Mouse (Mus musculus) brain, embryonic 14.5 days (tissue): ENCODE results near the gene Oxtr.
A peak's percentile ranks its signal among the peaks of the same experiment; 100 is the strongest.

Source experiments
- CTCF ChIP-seq: fragments of 200-500 bp; IDR thresholded peaks from 2 replicates; pipeline ENCODE4 v1.5.1; 2012; ENCODE audit warnings: inconsistent platforms, mild to moderate bottlenecking, moderate library complexity, borderline replicate concordance; ENCODE audit not compliant: insufficient read depth, insufficient read length; ENCODE audit errors: extremely low read depth
- POLR2A ChIP-seq: fragments of 200-500 bp; IDR thresholded peaks from 2 replicates; pipeline ENCODE4 v1.6.1; 2012; ENCODE audit warnings: mild to moderate bottlenecking, inconsistent platforms, borderline replicate concordance; ENCODE audit not compliant: poor library complexity, insufficient read depth, insufficient read length, severe bottlenecking; ENCODE audit errors: extremely low read depth

DNA sequence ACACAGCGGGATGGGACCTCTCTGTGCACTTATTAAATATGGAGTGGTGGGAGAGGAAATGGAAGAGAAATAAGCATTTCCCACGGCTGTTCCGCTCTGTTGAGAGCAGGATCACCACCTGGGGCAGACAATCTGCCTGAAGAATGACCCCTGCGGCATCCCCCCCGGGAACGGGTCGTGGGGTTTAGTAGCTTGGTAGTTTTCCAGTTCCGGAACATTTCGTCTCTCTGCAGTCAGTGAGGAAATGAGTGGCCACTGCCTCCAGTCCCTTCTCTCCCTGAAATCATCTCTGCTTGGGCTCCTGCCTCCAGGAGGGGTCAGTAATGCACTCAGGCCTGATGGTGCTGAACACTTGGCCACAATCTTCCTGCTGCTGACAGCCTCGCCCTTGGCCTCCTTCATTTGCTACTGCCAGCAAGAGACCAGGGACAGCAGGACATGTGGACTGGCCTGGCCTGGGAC lies 4.9 kb upstream of the Oxtr start:
- TF ChIP-seq POLR2A = no peak
- TF ChIP-seq CTCF = peak; percentile 9; the same call in 1 of the 2 replicates
